Mouse (Mus musculus): ENCODE results near the gene Mus81. TPM values are rescaled to one million over a fixed set of nuclear protein-coding genes. Genes with fewer than 3 reads are reported as not detected.
"Not testable (repeated sequence)": the region's sequence is repeated elsewhere in the genome, so short reads cannot be mapped to it uniquely, and the experiment has no call there.

Gene Mus81
- polyA plus RNA-seq, 1 experiment from 2014 or later, result 43.2 TPM

DNA sequence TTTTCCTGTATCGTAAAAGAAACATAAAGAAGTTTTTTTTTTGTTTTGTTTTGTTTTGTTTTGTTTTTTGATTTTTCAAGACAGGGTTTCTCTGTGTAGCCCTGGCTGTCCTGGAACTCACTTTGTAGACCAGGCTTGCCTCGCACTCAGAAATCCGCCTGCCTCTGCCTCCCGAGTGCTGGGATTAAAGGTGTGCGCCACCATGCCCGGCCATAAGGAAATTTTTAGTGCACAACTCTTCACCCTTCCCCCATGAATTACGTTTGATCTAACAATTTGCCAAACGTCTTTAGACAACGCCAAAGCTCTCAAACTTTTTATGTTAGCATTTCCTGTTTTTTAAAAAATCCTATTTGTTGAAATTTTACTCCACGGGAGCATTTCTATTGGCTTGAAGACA is 1.5 kb upstream of the Mus81 start:
- not testable (repeated sequence) for H3K27me3 ChIP-seq; H3K9me3 ChIP-seq; ATAC-seq (ENCODE audit: low read depth)
- WGBS, result 57% methylated on average over 10 of the region's 10 CpGs
- H3K4me1 ChIP-seq (replicated peaks), result peaks cover 56% of the 10 kb centered on the region
- H3K9ac ChIP-seq, result peak overlapping the region; percentile 98; the same call in 1 of the 2 replicates
- H3K4me3 ChIP-seq, result peak overlapping the region; percentile 99
- peaks cover 46% of the 10 kb centered on the region for H3K36me3 ChIP-seq
- peak overlapping the region; percentile 87 for H3K4me2 ChIP-seq
- H3K27ac ChIP-seq (replicated peaks), result peak overlapping the region; percentile 99

DNA sequence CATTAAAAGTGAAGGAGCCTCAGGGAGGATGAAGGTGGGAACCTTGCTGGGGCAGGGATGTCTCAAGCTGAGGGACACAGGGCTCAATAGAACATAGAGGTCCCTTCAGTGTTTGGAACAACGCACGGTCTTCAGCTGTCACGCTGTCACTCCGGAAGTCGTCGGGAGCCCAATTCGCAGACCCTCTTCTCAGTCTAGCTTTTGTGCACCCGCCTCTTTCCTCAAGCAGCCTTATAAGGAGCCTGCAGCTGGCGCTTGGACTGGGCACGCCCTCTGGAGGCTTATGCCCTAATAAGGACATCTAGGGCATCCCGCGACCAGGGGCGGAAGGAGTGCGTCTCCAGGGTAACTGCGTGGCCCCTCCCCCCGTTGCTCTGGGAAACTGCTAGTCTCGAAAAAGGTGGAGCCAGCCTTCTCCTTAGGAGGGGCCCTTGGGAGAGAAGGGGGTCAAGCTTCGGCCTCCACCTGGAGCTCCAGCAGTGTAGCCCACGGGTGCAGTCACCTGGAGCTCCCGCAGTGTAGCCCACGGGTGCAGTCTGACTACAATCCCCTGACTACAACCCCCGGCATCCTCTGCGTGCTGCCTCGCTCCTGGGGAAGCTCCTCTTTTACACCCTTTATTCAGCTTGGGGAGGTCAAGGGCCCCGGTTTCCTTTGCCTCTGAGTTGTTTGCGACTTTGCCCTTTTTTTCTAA is 823 bp upstream of the Mus81 start:
- peaks cover 46% of the 10 kb centered on the region for H3K36me3 ChIP-seq
- H3K9me3 ChIP-seq, result no peaks in the 10 kb centered on the region
- no peaks in the 10 kb centered on the region for H3K27me3 ChIP-seq
- peak; percentile 79 for ATAC-seq (ENCODE audit: low read depth)
- H3K9ac ChIP-seq, result peak overlapping the region; percentile 77
- H3K4me2 ChIP-seq, result peak overlapping the region; percentile 87
- H3K4me3 ChIP-seq, result peak overlapping the region; percentile 55
- H3K27ac ChIP-seq (replicated peaks), result peak overlapping the region; percentile 99
- H3K4me1 ChIP-seq (replicated peaks), result peaks cover 54% of the 10 kb centered on the region
- under 1% methylated on average over 26 of the region's 26 CpGs for WGBS

DNA sequence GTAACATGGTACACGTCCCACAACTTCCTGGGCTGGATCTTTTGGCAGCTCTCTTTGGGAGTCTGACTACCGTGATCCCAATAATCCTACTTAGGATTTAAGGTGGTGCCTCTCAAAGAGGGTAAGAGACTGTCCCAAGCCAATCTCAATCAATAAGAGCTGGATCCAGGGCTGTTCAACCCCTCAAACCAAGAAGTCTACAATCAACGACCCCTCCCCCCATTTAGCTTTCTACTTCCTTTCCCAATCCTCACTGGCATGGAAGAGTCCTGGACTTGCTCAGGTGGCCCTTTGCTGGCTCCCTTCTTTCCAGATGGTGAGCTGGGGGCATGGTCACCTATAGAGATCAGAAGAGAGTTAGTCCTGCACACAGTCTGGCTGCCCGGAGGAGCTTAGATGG is 1.4 kb downstream of the Mus81 start:
- H3K4me2 ChIP-seq, result peak overlapping the region; percentile 87
- no peak overlapping the region for H3K27ac ChIP-seq (replicated peaks)
- no peak for ATAC-seq (ENCODE audit: low read depth)
- H3K4me3 ChIP-seq, result peak overlapping the region; percentile 55; the same call in 1 of the 2 replicates
- peaks cover 48% of the 10 kb centered on the region for H3K36me3 ChIP-seq
- H3K27me3 ChIP-seq, result no peaks in the 10 kb centered on the region
- peak overlapping the region; percentile 77; the same call in 1 of the 2 replicates for H3K9ac ChIP-seq
- no peaks in the 10 kb centered on the region for H3K9me3 ChIP-seq
- peaks cover 37% of the 10 kb centered on the region for H3K4me1 ChIP-seq (replicated peaks)
- WGBS, result 94% methylated on average over 4 of the region's 4 CpGs

DNA sequence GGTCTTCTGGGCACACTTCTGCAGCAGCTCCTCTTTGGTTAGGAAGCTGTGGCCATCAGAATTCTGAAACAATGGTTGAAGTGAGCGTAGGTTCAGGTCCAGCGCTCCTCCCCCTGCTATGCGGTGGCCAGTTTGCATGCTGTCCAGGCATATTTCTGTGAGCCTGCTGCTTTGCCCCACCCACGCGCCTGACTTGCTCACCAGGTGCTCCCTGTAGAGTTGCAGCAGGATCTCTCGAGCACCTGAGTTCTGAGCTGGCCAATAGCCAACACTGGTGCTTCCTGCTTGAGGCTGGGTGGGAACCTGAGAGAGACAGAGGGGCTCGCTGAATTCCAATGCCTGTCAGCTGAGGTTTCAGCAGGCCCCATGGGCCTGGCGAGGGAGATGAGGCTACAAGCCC is 1.9 kb downstream of the Mus81 start:
- Histone ChIP-seq H3K9ac (no peak overlapping the region), H3K9me3 (no peaks in the 10 kb centered on the region), H3K4me2 (no peak overlapping the region), H3K36me3 (peaks cover 53% of the 10 kb centered on the region), H3K27me3 (no peaks in the 10 kb centered on the region), H3K4me3 (no peak overlapping the region), H3K27ac (replicated peaks) (no peak overlapping the region), H3K4me1 (replicated peaks) (peaks cover 35% of the 10 kb centered on the region)
- WGBS, result 91% methylated on average over 8 of the region's 8 CpGs
- no peak for ATAC-seq (ENCODE audit: low read depth)

DNA sequence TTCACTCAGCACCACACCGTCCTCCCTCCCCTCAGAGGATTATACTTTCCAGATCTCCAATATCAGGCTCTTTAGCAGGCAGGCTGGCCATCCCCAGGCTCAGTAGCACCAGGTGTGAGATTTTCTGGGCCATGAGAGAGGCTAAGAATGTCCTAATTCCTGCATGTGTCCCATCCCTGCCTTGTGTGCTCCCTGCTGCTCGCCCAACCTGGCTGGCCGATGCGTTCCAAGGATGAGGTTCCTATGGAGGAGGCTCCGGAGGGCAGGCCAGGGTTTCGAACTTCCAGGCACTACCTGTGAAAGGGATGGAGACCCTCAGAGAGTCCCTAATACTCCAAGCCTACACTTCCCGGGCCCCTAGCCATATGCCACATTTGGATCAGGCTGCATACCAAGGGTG is 2.4 kb downstream of the Mus81 start:
- Histone ChIP-seq H3K27ac (replicated peaks) (no peak overlapping the region), H3K4me3 (no peak overlapping the region), H3K36me3 (peaks cover 58% of the 10 kb centered on the region), H3K9ac (no peak overlapping the region), H3K9me3 (no peaks in the 10 kb centered on the region), H3K27me3 (no peaks in the 10 kb centered on the region), H3K4me1 (replicated peaks) (peaks cover 35% of the 10 kb centered on the region), H3K4me2 (no peak overlapping the region)
- 94% methylated on average over 7 of the region's 7 CpGs for WGBS
- ATAC-seq (ENCODE audit: low read depth), result no peak

DNA sequence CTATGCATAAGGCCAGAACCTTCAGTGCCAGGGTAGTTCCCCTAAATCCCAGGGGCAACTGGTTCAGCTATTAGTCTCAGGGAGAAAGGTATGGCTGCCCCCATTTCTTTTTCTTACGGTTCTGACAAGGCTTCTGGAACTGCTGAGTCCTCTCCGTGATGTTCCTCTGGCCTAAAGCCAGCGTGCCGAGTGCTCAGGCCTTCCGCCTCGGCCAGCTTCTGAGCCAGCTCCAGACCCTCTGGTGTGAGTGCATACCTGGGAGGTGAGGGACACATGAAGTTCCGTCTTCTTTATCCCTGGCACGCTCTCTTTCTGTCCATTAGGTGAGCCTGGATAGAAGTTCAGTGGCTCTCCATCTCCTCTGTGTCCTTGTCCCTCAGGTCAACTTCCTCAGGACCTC is 2.8 kb downstream of the Mus81 start:
- no peak for ATAC-seq (ENCODE audit: low read depth)
- Histone ChIP-seq H3K9ac (0 out of 2 replicates have a peak overlapping the region, but pooled peaks have one; percentile 1), H3K27ac (replicated peaks) (no peak overlapping the region), H3K9me3 (no peaks in the 10 kb centered on the region), H3K36me3 (peaks cover 62% of the 10 kb centered on the region), H3K4me2 (no peak overlapping the region), H3K27me3 (no peaks in the 10 kb centered on the region), H3K4me3 (no peak overlapping the region), H3K4me1 (replicated peaks) (peaks cover 35% of the 10 kb centered on the region)
- 96% methylated on average over 8 of the region's 8 CpGs for WGBS

DNA sequence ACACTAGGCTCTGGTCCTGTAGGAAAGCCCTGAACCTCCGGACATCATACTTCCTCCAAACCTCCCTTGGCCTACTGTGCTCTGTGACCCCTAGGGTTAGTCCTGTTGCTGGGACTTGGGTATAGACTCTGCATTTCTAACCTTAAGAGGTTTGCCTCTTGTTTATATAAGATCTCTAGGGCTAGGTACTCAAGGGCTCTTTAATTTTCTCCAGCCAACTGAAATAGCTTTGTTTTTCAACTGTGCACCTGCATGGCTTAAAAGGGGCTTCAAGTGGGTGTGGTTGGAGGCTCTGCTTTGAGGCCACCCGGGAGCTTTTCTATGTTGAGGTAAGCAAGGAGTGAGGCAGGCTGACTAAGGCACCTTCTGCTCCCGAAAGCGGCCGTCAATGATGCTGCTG is 3.7 kb downstream of the Mus81 start:
- 92% methylated on average over 5 of the region's 5 CpGs for WGBS
- H3K4me3 ChIP-seq, result no peak overlapping the region

DNA sequence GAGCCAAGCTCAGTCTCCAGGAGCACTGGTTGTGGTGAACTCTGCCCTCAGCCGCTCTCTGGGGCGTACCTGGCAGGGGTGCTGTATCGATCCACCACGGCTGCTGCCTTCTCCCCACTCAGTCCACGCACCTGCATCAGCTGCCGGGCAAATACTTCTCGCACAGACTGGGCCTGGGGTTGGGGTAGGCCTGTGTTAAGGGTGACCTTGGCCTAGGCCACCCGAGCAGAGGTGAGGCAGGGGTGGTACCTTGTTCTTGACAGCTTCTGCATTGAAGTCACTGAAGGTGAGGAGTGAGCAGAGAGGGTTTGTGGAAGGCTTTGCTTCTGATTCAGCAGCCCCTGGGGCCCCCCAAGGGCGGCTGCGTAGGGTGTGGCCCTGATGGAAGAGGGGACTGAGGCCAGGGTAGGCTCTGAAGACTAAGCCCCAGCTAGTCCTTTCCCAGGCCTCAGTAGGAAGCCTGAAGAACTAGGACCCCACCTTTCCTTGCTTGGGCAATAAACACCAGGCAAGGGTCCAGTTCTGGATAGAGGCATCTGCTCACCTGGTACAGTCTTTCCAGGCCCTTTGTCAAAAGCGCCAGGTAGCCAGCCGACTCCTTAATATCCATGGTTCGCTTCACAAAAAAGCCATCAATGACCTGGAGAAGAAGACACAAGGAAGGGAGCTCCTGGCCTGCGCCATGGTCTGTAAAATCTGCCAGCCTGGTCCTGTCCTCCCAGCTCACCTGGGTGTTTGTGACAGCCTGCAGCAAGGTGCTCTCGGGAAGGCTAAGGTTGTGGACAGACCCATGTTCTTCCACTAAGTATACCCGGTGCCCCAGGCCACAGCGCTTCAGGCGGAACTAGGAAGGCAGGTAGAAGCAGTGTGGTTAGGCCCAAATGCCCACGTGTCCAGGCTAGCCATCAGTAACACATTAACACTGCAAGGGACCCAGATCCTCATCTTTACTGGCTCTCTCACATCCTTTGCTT is 4.5 kb downstream of the Mus81 start:
- no peak overlapping the region for H3K4me3 ChIP-seq
- peaks cover 77% of the 10 kb centered on the region for H3K36me3 ChIP-seq
- no peak overlapping the region for H3K27ac ChIP-seq (replicated peaks)
- WGBS, result 96% methylated on average over 19 of the region's 19 CpGs
- H3K9ac ChIP-seq, result no peak overlapping the region
- no peaks in the 10 kb centered on the region for H3K27me3 ChIP-seq
- no peaks in the 10 kb centered on the region for H3K9me3 ChIP-seq
- peaks cover 21% of the 10 kb centered on the region for H3K4me1 ChIP-seq (replicated peaks)
- no peak overlapping the region for H3K4me2 ChIP-seq
- no peak for ATAC-seq (ENCODE audit: low read depth)

More for the DNA sequence above, 3.7 kb downstream of the Mus81 start:
- no peak for ATAC-seq (ENCODE audit: low read depth)
- no peak overlapping the region for H3K4me2 ChIP-seq
- H3K36me3 ChIP-seq, result peaks cover 69% of the 10 kb centered on the region
- 0 out of 2 replicates have a peak overlapping the region, but pooled peaks have one; percentile 38 for H3K9ac ChIP-seq
- H3K27me3 ChIP-seq, result no peaks in the 10 kb centered on the region
- H3K27ac ChIP-seq (replicated peaks), result no peak overlapping the region
- H3K4me1 ChIP-seq (replicated peaks), result peaks cover 29% of the 10 kb centered on the region
- no peaks in the 10 kb centered on the region for H3K9me3 ChIP-seq

DNA sequence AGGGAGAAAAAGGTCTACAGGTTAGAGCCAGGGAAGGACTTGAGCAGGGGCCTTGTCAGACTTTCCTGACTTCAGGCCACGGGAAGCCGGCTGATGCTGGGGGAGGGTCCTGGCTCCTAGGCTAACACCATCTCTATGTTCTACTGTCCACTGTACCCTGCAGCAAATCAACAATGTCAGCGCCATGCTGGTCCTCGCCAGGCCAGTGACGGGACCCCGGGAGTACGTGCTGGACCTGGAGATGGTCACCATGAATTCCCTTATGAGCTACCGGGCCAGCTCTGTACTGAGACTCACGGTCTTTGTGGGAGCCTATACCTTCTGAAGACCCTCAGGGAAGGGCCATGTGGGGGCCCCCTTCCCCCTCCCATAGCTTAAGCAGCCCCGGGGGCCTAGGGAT is 6.8 kb downstream of the Mus81 start:
- 93% methylated on average over 10 of the region's 10 CpGs for WGBS
- H3K27ac ChIP-seq (replicated peaks), result no peak overlapping the region
- H3K9me3 ChIP-seq, result no peaks in the 10 kb centered on the region
- no peak for ATAC-seq (ENCODE audit: low read depth)
- no peak overlapping the region for H3K4me2 ChIP-seq
- no peaks in the 10 kb centered on the region for H3K27me3 ChIP-seq
- no peak overlapping the region for H3K9ac ChIP-seq
- H3K4me3 ChIP-seq, result no peak overlapping the region
- peaks cover 80% of the 10 kb centered on the region for H3K36me3 ChIP-seq
- H3K4me1 ChIP-seq (replicated peaks), result peaks cover 20% of the 10 kb centered on the region

DNA sequence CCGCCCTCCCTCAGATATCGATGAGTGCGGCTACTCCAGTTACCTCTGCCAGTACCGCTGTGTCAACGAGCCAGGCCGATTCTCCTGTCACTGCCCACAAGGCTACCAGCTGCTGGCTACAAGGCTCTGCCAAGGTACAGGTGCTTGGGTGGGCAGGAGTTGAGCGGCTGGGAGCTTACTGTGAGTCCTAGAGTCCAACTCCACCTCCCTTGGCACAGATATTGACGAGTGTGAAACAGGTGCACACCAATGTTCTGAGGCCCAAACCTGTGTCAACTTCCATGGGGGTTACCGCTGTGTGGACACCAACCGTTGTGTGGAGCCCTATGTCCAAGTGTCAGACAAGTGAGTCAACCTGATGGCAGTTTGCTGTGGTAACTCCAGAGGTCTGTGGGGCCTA is 8.2 kb downstream of the Mus81 start:
- ATAC-seq (ENCODE audit: low read depth), result no peak
- Histone ChIP-seq H3K4me2 (no peak overlapping the region), H3K27me3 (no peaks in the 10 kb centered on the region), H3K4me1 (replicated peaks) (peaks cover 27% of the 10 kb centered on the region), H3K4me3 (no peak overlapping the region), H3K36me3 (peaks cover 66% of the 10 kb centered on the region), H3K9ac (no peak overlapping the region), H3K9me3 (no peaks in the 10 kb centered on the region), H3K27ac (replicated peaks) (no peak overlapping the region)
- WGBS, result 92% methylated on average over 10 of the region's 10 CpGs

DNA sequence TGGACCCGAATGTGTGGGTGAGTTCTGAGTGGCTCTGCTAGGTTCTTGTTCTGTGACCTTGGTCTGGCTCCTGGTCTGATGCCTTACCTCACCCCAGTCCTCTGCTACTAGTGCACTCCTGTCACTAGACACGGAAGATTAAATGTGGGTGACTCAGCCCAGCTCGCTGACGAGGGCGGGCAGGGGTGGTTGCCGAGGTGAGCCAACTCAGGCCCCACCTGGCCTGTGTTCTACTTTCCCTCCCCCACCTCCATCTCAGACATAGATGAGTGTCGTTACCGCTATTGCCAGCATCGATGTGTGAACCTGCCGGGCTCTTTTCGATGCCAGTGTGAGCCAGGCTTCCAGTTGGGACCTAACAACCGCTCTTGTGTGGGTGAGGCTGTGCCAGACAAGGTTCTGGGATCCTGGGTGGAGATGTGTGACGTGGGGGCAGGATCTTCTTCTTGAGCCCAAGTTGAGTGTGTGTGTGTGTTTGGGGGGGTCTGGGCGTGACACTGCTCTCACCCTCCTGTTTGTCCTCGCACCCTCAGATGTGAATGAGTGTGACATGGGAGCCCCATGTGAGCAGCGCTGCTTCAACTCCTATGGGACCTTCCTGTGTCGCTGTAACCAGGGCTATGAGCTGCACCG is 10.4 kb downstream of the Mus81 start:
- 90% methylated on average over 18 of the region's 18 CpGs for whole genome bisulfite sequencing
- ATAC-seq (ENCODE audit: low read depth), result no peak
- peaks cover 40% of the 10 kb centered on the region for H3K4me1 ChIP-seq (replicated peaks)

More for the DNA sequence above, 10.4 kb downstream of the Mus81 start:
- Histone ChIP-seq H3K36me3 (peaks cover 44% of the 10 kb centered on the region), H3K4me2 (no peak overlapping the region), H3K27ac (replicated peaks) (no peak overlapping the region), H3K9me3 (no peaks in the 10 kb centered on the region), H3K27me3 (no peaks in the 10 kb centered on the region), H3K9ac (no peak overlapping the region), H3K4me3 (no peak overlapping the region)

Data from neural tube, embryonic 13.5 days (tissue).